Mouse (Mus musculus) spleen, adult 2 months (tissue): Measurements from ENCODE around the gene Srsf3.

Experiments
- CTCF ChIP-seq: fragments of 200-500 bp; IDR thresholded peaks from 2 replicates; pipeline ENCODE4 v1.5.1; 2011; ENCODE audit warnings: mild to moderate bottlenecking, inconsistent platforms; ENCODE audit not compliant: insufficient read depth, insufficient read length, insufficient replicate concordance; ENCODE audit errors: extremely low read depth
- POLR2A ChIP-seq: fragments of 200-500 bp; IDR thresholded peaks from 2 replicates; pipeline ENCODE4 v1.6.1; 2011; ENCODE audit warnings: low read depth, low read length, inconsistent platforms

DNA sequence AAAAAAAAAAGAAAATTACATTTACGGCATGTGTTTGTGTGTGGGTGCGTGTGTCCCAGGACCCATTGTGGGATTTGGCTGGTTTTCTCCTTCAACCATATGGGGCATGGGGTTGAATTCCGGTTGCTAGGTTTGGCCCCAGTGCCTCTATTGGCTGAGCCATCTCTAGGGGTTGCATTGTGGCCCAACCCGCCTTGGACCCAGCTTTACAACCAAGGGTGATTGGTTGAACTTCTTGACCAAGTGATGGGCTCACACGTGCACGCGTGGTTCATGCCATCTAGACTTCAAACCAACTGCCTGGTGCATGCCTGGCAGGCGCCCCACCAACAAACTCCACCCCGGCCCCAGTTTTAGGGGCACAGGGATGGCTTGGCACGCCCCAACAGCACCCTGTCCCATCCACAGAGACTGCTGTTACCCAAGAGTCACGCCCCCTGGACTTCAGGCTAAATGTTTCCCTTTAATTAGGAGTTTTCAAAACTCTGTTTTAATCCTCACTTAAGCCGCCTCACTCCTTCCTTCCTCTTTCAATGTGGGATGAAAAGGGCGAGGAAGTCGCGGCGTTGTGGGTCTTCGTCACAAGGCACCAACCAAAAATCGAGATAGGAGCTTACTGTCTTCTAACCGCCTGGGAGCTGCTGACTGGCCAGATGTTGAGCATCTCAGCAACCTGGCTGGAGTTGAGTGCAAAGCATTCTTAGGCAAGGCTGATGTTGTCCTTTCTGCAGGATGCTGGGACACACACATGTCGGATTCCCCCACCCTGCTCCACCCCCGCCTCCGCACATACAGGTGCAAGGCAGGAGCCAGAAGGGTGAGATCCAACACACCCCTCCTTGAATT, 8.2 kb upstream of the Srsf3 start:
- TF ChIP-seq CTCF (no peak), POLR2A (no peak)
